Mouse (Mus musculus): ENCODE results near the gene Btbd35f28. TPM values are rescaled to one million over a fixed set of nuclear protein-coding genes. Genes with fewer than 3 reads are reported as not detected.
"Not testable (repeated sequence)": the region's sequence is repeated elsewhere in the genome, so short reads cannot be mapped to it uniquely, and the experiment has no call there.

The Btbd35f28 gene
- not detected in 2 replicates for polyA plus RNA-seq (2012; ENCODE audit: insufficient read depth, low replicate concordance)

GRCm38 (mm10) chrX:4196276-4196675 lies at the start of gene Btbd35f28:
TSS of gene Btbd35f28 (plus strand) at chrX:4196576.
- H3K36me3 ChIP-seq (replicated peaks; ENCODE audit: low read length); H3K27me3 ChIP-seq (replicated peaks); H3K9me3 ChIP-seq; H3K4me1 ChIP-seq; H3K4me3 ChIP-seq (replicated peaks): not testable (repeated sequence)

Other genes starting within 250 kb of the Btbd35f28 start
- gene Btbd35f16, start 239.6 kb upstream of the Btbd35f28 start, polyA plus RNA-seq (2012; ENCODE audit: insufficient read depth, low replicate concordance) = not detected in 2 replicates
- gene Btbd35f3, start 158.9 kb upstream of the Btbd35f28 start, polyA plus RNA-seq (2012; ENCODE audit: insufficient read depth, low replicate concordance) = not detected in 2 replicates
- not detected in 2 replicates for gene Btbd35f20, start 94.7 kb downstream of the Btbd35f28 start, polyA plus RNA-seq (2012; ENCODE audit: insufficient read depth, low replicate concordance)
- not detected in 2 replicates for gene Btbd35f17, start 174.1 kb downstream of the Btbd35f28 start, polyA plus RNA-seq (2012; ENCODE audit: insufficient read depth, low replicate concordance)